Mouse (Mus musculus) frontal cortex, postnatal 25 days (tissue): ENCODE measurements at regions not wholly inside any gene's neighbourhood (a gene's known extent, or its start where the extent isn't known, plus 50 kb on each side); places are given as distances from the start of the nearest gene placed in this dataset.

Experiments
- DNase-seq, 2 experiments: peaks; one replicate each; pipeline ENCODE4 v3.0.0; 2022; ENCODE audit warnings: low spot score in 2 of 2

GRCm38 (mm10) chr12:10078341-10078740, 291.4 kb upstream of the Nt5c1b start:
- DNase-seq, result no peak

- peak in 1 of 2 experiments; percentile 3 for DNase-seq
These were observed 290.3 kb upstream of the Nt5c1b start for GRCm38 (mm10) chr12:10079482-10079881.

- no peak for DNase-seq
These were observed 256.8 kb upstream of the Nt5c1b start for GRCm38 (mm10) chr12:10112874-10113453.

- no peak for DNase-seq
These were observed 247.7 kb upstream of the Nt5c1b start for GRCm38 (mm10) chr12:10122102-10122501.

- DNase-seq, result no peak
These were observed 241.7 kb upstream of the Nt5c1b start for GRCm38 (mm10) chr12:10127995-10128573.

GRCm38 (mm10) chr12:10134141-10134540, 235.6 kb upstream of the Nt5c1b start:
- no peak for DNase-seq

- DNase-seq, result no peak
These were observed 233.9 kb upstream of the Nt5c1b start for GRCm38 (mm10) chr12:10135915-10136314.

GRCm38 (mm10) chr12:10140131-10140530, 229.6 kb upstream of the Nt5c1b start:
- DNase-seq, result no peak

GRCm38 (mm10) chr12:10160837-10161236, 208.9 kb upstream of the Nt5c1b start:
- DNase-seq, result no peak

- DNase-seq, result no peak
These were observed 201.7 kb upstream of the Nt5c1b start for GRCm38 (mm10) chr12:10168042-10168441.

GRCm38 (mm10) chr12:10168581-10168980, 201.2 kb upstream of the Nt5c1b start:
- peak in 1 of 2 experiments; percentile 9 for DNase-seq

GRCm38 (mm10) chr12:10178718-10179117, 191.1 kb upstream of the Nt5c1b start:
- no peak for DNase-seq

GRCm38 (mm10) chr12:10179147-10179814, 190.5 kb upstream of the Nt5c1b start:
- DNase-seq, result no peak

- no peak for DNase-seq
These were observed 189.8 kb upstream of the Nt5c1b start for GRCm38 (mm10) chr12:10179815-10180468.

- no peak for DNase-seq
These were observed 187.2 kb upstream of the Nt5c1b start for GRCm38 (mm10) chr12:10182589-10182988.

GRCm38 (mm10) chr12:10186576-10186975, 183.2 kb upstream of the Nt5c1b start:
- DNase-seq, result no peak

GRCm38 (mm10) chr12:10189746-10190145, 180.0 kb upstream of the Nt5c1b start:
- no peak for DNase-seq

GRCm38 (mm10) chr12:10197906-10198460, 171.8 kb upstream of the Nt5c1b start:
- no peak for DNase-seq

GRCm38 (mm10) chr12:10209841-10210240, 159.9 kb upstream of the Nt5c1b start:
- DNase-seq, result no peak

GRCm38 (mm10) chr12:10222821-10223220, 147.0 kb upstream of the Nt5c1b start:
- no peak for DNase-seq

GRCm38 (mm10) chr12:10223832-10224231, 145.9 kb upstream of the Nt5c1b start:
- DNase-seq, result no peak

GRCm38 (mm10) chr12:10231144-10231543, 138.6 kb upstream of the Nt5c1b start:
- no peak for DNase-seq
